Mouse (Mus musculus) neutrophil, adult 5-6 weeks (primary cell): ENCODE data around the gene Ptbp3. TPM values are rescaled to one million over a fixed set of nuclear protein-coding genes. Genes with fewer than 3 reads are reported as not detected.
"Not testable (repeated sequence)": the region's sequence is repeated elsewhere in the genome, so short reads cannot be mapped to it uniquely, and the experiment has no call there.

Source experiments
- ATAC-seq: fragments of 151-379, 151-347 bp; 2 replicates; pipeline ENCODE4 v1.8.0; 2017; ENCODE audit warnings: mild to moderate bottlenecking, moderate TSS enrichment; ENCODE audit not compliant: insufficient number of reproducible peaks, poor library complexity, low FRiP score, severe bottlenecking; ENCODE audit errors: extremely low read depth
- total RNA-seq: library from RNA; stranded (forward); fragments of 200-1000 nt; gene quantifications from 2 replicates; pipeline ENCODE4 v1.2.3, GENCODE M21; 2017

Ptbp3 gene
- total RNA-seq, 1 experiment from 2014 or later = 353 TPM

DNA sequence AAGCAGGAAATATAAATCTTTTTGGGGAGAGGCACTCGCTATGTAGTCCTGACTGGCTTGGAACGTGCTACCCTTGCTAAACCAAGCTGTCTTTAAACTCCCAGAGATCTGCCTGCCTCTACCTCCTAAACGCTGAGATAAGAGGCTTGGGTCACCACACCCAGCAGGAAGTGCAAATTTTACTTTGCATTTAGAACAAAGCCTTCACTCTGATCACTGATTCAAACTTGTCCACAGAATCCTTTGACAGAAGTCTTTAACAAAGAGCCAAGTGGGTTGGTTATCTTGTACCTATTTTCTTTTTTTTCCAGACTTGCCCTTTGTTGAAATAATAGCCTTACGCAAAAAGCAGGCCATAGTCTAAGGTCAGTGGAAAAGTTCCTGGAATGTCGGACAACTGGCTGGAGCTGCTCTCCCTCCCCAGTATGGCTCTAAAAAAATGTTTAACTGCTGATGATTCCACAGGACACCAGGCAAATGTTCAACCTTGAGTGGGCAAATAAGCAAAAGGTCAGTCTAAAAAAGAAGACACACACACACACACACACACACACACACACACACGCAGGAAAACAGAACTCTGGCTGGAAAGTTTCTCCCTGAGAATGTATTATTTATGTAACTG is 9.0 kb upstream of the Ptbp3 start:
- no peak for ATAC-seq

DNA sequence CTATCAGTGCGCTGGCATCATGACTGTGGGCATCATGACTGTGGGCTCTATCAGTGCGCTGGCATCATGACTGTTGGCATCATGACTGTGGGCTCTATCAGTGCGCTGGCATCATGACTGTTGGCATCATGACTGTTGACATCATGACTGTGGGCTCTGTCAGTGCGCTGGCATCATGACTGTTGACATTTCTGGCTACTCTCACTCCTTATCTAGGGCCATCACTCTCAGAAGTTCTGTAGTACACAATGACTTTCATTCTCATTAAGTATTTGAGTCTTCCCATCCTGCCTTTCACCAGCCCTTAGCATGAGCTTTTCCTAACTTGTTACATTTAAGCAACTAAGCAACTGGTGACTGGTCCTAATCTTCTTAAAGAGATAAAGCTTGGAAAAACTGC is 8.2 kb upstream of the Ptbp3 start:
- ATAC-seq = not testable (repeated sequence)

GRCm38 (mm10) chr4:59555177-59555576 is 6.0 kb upstream of the Ptbp3 start:
- no peak for ATAC-seq

DNA sequence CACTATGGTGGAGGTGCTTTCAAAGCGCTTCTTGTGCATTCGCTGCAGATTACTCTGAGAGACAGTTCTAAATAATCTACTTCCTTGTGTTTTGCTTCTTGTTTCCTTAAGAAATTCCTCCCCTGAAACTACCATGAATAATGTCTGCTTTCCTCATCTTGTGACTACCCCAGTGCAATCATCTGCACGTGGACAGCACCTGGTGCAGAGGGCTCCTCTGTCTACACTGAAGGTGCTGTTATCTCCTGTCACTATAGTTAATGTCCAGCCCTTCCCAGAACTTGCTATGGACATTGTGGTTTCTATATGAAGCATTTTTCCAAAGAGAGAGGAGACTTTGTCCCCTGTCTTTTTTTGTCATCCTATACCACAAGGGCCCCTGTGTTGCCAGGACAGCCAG is 4.4 kb upstream of the Ptbp3 start:
- no peak for ATAC-seq

GRCm38 (mm10) chr4:59552835-59553234 is 3.7 kb upstream of the Ptbp3 start:
- ATAC-seq = no peak

- no peak for ATAC-seq
These were observed 2.7 kb upstream of the Ptbp3 start for GRCm38 (mm10) chr4:59551901-59552300.

DNA sequence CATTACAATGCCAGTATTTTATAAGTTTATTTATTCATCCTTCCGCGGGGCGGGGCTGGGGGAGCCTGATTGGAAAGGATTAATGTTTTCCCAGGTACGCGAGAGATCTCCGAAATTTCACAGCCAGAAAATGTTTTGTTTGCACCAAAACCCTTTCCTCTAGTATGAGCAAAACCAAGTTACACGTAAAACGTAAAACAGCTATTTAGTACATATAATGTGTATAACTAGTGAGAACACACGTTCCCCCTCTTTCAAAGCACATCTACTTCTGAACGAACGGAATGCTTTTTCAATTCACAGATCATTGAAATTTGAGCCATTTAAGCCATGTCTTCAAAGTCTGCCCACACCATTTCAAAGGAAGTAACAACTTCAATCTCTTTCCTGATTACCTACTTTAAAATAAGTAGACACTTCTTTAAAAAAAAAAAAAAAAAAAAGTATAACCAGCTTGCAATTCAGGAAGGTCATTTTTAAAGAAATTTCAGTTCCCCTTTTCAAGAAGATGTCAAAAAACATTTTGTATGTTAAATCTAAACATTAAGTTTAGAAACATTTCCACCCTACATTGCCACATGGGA is 905 bp upstream of the Ptbp3 start:
- ATAC-seq = no peak

GRCm38 (mm10) chr4:59548560-59549174 is 497 bp downstream of the Ptbp3 start:
- ATAC-seq = peak; percentile 40; the same call in 1 of the 2 replicates

DNA sequence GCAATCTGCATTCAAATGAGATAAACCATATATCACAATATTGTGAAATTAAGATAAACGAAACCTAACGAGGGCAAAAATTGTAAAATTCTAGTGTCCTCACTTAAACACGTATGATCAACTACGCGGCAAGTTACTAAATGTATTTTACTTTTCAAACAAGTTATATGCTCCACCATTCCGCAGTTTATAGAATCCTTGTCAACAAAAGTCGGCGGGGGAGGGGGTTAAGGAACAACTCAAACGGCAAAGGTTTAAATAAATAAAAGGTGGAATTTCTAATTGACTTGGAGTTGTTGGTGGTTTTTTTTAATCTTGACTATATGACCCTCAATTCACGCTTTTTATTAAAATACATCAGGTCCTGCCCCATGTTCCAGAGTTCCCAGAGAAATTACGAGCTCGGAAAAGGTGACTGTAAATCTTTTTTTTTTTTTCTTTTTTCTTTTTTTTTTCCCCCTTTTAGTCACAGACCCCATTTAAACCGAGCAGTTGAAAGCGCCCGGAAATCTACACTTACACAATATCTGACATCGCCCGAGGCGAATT is 1.1 kb downstream of the Ptbp3 start:
- ATAC-seq = no peak

DNA sequence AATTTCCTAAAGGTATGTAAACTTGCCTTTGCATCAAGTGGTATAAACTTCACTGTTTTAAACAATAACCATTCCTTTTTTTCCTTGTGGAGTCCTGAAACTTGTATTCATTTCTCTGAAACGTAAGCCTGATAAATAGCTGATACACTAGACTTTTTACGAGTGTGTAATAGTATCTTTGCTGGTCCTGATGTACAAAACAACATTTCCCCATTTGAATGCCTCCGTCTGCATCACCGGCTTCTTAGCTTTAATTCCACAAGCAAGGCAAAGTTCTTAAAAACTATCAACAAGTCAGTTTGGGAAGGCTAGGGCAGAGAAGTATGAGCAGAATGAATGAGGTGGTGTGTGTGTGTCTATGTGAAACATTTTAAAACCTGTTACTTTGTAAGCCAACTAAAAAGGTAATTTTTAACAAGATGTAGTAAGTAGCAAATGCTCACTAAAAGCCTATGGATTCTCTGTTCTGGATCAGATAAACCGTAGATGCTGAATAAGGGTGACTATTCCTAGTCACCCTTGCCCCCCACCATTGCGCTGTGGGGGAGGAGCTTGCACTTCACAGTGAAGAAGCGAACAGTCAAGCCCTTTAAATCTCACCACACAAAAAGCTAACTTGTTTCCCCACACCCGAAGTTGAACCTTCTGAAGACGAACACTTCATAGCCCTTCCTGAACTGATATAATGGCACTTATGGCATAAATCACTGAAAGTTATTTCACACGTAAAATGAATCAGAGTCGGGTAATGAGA is 1.9 kb downstream of the Ptbp3 start:
- ATAC-seq = no peak

GRCm38 (mm10) chr4:59546285-59547071 is 2.7 kb downstream of the Ptbp3 start:
- ATAC-seq = no peak

DNA sequence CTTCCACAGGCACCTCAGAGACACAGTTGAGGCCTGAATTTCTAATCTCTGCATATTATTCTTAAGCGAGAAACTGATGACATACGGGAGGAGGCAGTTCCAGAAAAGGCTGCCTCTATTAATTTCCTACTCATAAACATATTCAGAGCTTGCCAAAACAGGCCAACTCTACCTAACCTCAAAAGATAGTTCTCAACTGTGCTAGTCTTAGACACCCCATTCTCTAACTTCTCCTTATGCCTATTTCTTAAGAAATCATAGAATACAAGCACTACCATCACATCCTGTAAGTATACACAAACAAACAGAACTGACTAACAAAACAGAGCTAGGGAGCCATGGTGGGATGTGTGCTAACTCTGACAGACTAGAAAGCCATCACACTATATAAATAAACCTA is 4.5 kb downstream of the Ptbp3 start:
- no peak for ATAC-seq

GRCm38 (mm10) chr4:59543006-59543405 is 6.2 kb downstream of the Ptbp3 start:
- ATAC-seq = no peak

GRCm38 (mm10) chr4:59536281-59536680 is 12.9 kb downstream of the Ptbp3 start:
- no peak for ATAC-seq

DNA sequence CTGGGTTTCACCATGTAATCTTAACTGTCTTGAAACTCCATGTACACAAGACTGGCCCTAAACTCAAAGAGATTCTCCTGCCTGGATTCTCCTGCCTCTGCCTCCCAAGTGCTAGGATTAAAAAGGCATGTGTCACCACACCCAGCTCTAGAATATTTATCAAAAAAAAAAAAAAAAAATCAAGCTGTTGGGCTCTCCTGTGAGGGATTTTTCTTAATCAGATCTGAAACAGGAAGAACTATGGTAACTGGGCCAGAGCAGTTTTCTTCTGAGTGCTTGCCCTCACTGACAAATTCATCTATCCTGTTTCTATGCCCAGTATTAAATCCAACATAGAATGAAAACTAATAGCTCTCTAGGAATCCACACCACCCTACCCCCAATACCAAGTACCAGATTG is 13.5 kb downstream of the Ptbp3 start:
- ATAC-seq = no peak

- no peak for ATAC-seq
These were observed 15.9 kb downstream of the Ptbp3 start for GRCm38 (mm10) chr4:59533268-59533667.

DNA sequence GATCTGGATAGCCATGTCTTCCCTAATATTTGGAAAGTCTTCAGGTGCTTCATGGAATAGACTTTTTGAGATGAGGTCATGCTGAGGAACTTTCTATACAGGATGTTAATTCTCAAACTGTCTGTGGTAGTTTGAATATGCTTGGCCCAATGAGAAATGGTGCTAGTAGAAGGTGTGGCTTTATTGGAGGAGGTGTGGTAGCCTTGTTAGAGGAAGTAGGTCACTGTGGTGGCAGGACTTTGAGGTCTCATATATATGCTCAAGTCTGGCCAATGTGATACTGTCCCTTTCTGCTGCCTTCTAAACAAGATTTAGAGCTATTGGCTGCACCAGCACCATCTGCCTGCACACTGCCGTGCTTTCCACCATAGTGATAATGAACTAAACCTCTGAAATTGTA is 18.0 kb downstream of the Ptbp3 start:
- peak; percentile 95 for ATAC-seq

DNA sequence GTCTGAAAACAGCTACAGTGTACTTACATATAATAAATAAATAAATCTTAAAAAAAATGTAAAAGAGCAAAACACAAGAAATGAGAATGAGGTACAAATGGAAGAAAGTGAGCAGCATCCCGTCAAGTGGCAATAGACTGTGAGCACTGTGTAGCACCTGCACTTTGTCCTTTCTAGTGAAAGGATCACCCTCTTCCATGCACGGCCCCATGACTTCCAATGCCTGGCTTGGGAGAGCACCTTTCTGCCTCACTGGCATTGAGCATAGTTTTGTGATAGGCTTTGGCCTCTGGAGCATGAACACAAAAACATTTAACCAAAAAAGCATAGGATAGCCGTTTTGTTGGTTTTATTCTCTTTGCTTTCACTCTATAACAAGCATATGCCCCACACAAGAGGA is 21.7 kb downstream of the Ptbp3 start:
- no peak for ATAC-seq

DNA sequence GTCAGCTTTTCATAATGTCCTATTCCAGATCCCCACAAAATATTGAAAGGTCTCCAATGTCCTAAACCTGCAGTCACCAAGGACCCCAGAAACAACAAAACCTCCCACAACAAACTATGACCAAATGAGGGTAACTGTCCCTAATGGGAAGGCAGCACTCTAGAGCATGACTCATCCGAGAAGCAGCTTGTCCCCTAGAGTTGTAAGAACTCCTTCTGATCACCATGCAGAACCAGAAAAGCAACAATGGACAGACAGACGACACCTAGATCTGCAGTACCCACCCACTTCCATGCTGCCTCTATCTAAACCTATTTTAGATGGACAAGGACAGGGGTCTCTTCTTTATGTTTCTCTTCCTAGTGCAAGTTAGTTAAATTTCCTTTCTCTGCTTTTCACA is 22.4 kb downstream of the Ptbp3 start:
- ATAC-seq = no peak
